Mouse (Mus musculus) brown adipose tissue, adult 24 weeks (tissue): ENCODE measurements around the gene Cfap157. TPM values are rescaled to one million over a fixed set of nuclear protein-coding genes. Genes with fewer than 3 reads are reported as not detected.
A peak's percentile ranks its signal among the peaks of the same experiment; 100 is the strongest.

Source experiments
- H3K27ac ChIP-seq: fragments of 200-500 bp; replicated peaks from 2 replicates; pipeline ENCODE4 v1.5.1; 2012; ENCODE audit warnings: low read depth, mild to moderate bottlenecking, low read length
- H3K4me1 ChIP-seq: fragments of 200-500 bp; 2 replicates; pipeline ENCODE4 v1.6.1; 2012; ENCODE audit warnings: low read length, mixed read lengths; ENCODE audit not compliant: control insufficient read depth, insufficient read depth, insufficient read length
- H3K4me3 ChIP-seq: fragments of 200-500 bp; 2 replicates; pipeline ENCODE4 v1.5.1; 2012; ENCODE audit warnings: low read depth, mild to moderate bottlenecking, low read length, moderate library complexity; ENCODE audit not compliant: insufficient read depth
- polyA plus RNA-seq: library from polyadenylated mRNA; stranded (reverse); fragments of >200 nt; gene quantifications from 2 replicates; pipeline ENCODE4 v1.2.4, GENCODE M21; 2012; ENCODE audit not compliant: missing spikeins, insufficient read depth, insufficient read length

Gene Cfap157
- polyA plus RNA-seq, 1 experiment = not detected

GRCm38 (mm10) chr2:32808816-32809566 is 24.8 kb upstream of the Cfap157 start:
- H3K4me1 ChIP-seq = no peaks in the 10 kb centered on the region
- H3K27ac ChIP-seq = no peak overlapping the region

GRCm38 (mm10) chr2:32798251-32798962 is 14.2 kb upstream of the Cfap157 start:
- H3K4me1 ChIP-seq = no peaks in the 10 kb centered on the region
- H3K27ac ChIP-seq = no peak overlapping the region
- no peak overlapping the region for H3K4me3 ChIP-seq

More at GRCm38 (mm10) chr2:32808816-32809566, 24.8 kb upstream of the Cfap157 start:
- no peak overlapping the region for H3K4me3 ChIP-seq

DNA sequence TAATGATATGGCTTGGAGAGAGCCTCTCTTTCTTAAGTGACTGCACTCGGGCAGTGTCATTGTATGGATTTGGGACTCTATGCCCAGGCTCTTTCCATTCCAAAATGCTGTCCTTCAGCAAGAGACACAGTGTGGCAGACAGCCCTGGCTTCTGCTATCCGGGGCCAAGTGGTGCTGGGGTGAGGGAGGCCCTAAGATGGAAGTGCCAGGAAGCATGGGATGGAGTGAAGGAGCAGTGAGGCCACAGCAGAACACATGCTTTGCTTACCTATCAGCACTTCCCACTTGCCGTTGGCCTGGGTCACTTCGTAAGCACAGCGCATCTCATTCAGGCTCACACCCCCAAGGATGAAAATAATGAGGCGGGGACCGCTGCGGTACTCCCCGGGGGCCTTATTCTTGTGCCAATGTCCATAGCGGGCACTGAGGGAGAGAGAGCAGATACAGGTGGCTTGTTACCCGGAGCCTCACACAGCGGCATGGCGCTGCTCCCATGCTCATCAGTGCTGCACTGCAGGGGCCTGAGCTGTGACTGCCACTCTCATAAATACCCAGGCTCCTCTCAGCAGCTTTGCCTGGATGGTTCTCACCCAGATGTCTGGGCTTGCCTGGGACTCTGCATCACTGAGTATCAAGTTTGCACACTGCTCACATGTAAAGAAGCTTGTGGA is 11.7 kb upstream of the Cfap157 start:
- Histone ChIP-seq H3K4me1 (no peaks in the 10 kb centered on the region), H3K27ac (no peak overlapping the region), H3K4me3 (no peak overlapping the region)

DNA sequence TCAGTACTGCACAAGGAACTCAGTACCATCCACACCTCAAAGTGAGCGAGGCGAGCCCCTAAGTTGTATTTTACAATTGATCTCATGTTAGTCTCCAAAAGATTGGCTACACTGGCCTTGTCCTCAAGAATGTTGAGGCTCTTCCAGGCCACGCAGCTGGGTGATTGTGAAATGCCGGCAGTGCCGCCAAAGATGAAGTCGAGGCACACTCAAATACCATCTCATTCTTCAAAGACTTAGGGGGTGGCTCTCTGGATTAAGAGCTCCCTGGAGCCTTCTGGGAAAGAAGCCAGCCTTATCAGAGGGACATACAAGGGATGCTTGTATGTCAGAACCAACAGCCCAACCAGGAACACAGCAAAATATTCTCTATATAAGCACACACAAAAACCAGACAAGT is 7.1 kb upstream of the Cfap157 start:
- H3K4me1 ChIP-seq = no peaks in the 10 kb centered on the region
- H3K27ac ChIP-seq = no peak overlapping the region
- no peak overlapping the region for H3K4me3 ChIP-seq

DNA sequence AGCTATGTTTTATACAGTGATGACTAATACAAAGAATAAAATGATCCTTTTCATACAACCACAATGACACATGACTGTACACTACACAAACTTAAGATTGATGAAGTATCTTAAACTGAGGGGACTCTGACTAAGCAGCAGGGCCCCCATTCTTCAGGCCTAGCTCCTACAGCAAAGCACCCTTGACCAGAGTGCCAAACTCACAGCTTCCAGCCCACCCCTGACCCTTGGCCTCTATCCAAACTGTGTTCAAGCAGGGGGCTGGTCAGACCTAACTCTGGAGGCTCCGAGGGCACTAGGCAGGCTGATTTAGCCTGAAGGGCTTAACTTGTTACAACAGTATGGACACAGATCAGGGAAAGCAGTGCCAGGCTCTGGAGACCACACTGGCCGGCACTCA is 4.4 kb upstream of the Cfap157 start:
- H3K27ac ChIP-seq = no peak overlapping the region
- H3K4me3 ChIP-seq = no peak overlapping the region
- no peaks in the 10 kb centered on the region for H3K4me1 ChIP-seq

- no peak overlapping the region for H3K4me3 ChIP-seq
- no peak overlapping the region for H3K27ac ChIP-seq
- no peaks in the 10 kb centered on the region for H3K4me1 ChIP-seq
Measured at GRCm38 (mm10) chr2:32787176-32787575, 2.9 kb upstream of the Cfap157 start.

GRCm38 (mm10) chr2:32781710-32782109 is 2.5 kb downstream of the Cfap157 start:
- H3K4me1 ChIP-seq = no peaks in the 10 kb centered on the region
- no peak overlapping the region for H3K27ac ChIP-seq
- no peak overlapping the region for H3K4me3 ChIP-seq

- Histone ChIP-seq H3K4me1 (no peaks in the 10 kb centered on the region), H3K4me3 (no peak overlapping the region), H3K27ac (no peak overlapping the region)
Measured at GRCm38 (mm10) chr2:32779714-32780113, 4.5 kb downstream of the Cfap157 start.

GRCm38 (mm10) chr2:32779131-32779530 is 5.1 kb downstream of the Cfap157 start:
- Histone ChIP-seq H3K27ac (no peak overlapping the region), H3K4me1 (no peaks in the 10 kb centered on the region), H3K4me3 (no peak overlapping the region)

- no peak overlapping the region for H3K4me3 ChIP-seq
Measured at GRCm38 (mm10) chr2:32778081-32778480, 6.1 kb downstream of the Cfap157 start.

GRCm38 (mm10) chr2:32776192-32776591 is 8.0 kb downstream of the Cfap157 start:
- Histone ChIP-seq H3K4me1 (no peaks in the 10 kb centered on the region), H3K4me3 (peak overlapping the region; percentile 61), H3K27ac (no peak overlapping the region)

More at GRCm38 (mm10) chr2:32778081-32778480, 6.1 kb downstream of the Cfap157 start:
- H3K4me1 ChIP-seq = no peaks in the 10 kb centered on the region
- no peak overlapping the region for H3K27ac ChIP-seq

DNA sequence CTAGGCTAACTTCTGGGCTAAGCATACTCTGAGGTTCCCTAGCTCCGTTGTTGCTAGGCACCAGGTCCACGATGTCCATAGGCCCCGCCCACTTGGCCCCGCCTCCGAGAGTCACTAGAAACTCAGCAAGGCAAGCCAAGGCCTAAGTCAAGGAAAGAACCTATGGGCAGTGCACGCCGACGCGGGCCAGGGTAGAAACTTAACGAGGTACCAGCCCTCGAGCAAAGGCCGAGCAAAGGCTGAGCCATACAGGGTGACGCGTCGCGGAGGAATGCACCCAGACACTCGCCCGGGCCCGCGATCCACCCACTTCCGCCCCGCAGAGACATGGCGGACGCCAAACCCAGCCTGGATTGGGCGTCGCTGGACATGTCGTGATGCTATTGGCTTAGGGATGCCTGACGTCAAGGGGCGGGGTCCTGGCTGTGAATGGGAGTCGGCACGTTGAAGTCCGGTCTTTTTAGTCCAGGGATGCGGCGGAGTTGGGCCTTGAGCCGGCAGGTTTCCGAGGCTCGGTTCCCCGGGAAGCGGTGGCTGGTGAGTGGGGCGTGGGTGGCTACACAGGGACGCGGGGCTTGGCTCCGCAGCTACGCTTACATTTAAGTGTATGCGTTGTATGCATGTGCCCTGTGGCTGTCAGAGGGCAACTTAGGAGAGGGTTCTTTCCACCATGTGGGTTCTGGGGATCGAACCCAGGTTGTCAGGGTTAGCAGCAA is 8.7 kb downstream of the Cfap157 start, which contains the start of the genes Ttc16 and Ptrh1:
Gene Ttc16, minus strand, starts transcription at position 275 of the 716 bp plus-strand sequence.
Gene Ptrh1, plus strand, starts transcription at position 428 of the 716 bp plus-strand sequence.
- peak within 1 kb of the TSS; percentile 82 for H3K27ac ChIP-seq
- H3K4me1 ChIP-seq = no peaks in the 10 kb centered on the region
- H3K4me3 ChIP-seq = peak within 1 kb of the TSS; percentile 78

- Histone ChIP-seq H3K27ac (no peak overlapping the region), H3K4me3 (no peak overlapping the region), H3K4me1 (no peaks in the 10 kb centered on the region)
Measured at GRCm38 (mm10) chr2:32772626-32773279, 11.5 kb downstream of the Cfap157 start.

GRCm38 (mm10) chr2:32771886-32772285 is 12.3 kb downstream of the Cfap157 start:
- Histone ChIP-seq H3K27ac (no peak overlapping the region), H3K4me3 (no peak overlapping the region), H3K4me1 (no peaks in the 10 kb centered on the region)
